Mouse (Mus musculus) kidney, adult 2 months (tissue): ENCODE data around the gene Fzd1. TPM values are rescaled to one million over a fixed set of nuclear protein-coding genes. Genes with fewer than 3 reads are reported as not detected.

Experiments used
- DNase-seq: peaks from one replicate; pipeline ENCODE4 v3.0.0; 2021
- H3K27ac ChIP-seq: fragments of 200-500 bp; 2 replicates; pipeline ENCODE4 v1.5.1; 2012; ENCODE audit warnings: low read depth, low read length, control low read depth, inconsistent platforms; ENCODE audit not compliant: insufficient read depth
- H3K27me3 ChIP-seq: fragments of 200-500 bp; replicated peaks from 2 replicates; pipeline ENCODE4 v1.6.1; 2012; ENCODE audit warnings: mild to moderate bottlenecking, moderate library complexity, low read length, inconsistent platforms; ENCODE audit not compliant: control insufficient read depth, insufficient read depth
- H3K36me3 ChIP-seq: fragments of 200-500 bp; 2 replicates; pipeline ENCODE4 v1.6.1; 2012; ENCODE audit warnings: mild to moderate bottlenecking, moderate library complexity, low read length, inconsistent platforms; ENCODE audit not compliant: control insufficient read depth, insufficient read depth
- H3K4me1 ChIP-seq: fragments of 200-500 bp; 2 replicates; pipeline ENCODE4 v1.6.1; 2011; ENCODE audit warnings: low read length; ENCODE audit not compliant: control insufficient read depth, insufficient read depth
- H3K4me3 ChIP-seq: fragments of 200-500 bp; 2 replicates; pipeline ENCODE4 v1.5.1; 2011; ENCODE audit warnings: mild to moderate bottlenecking, low read depth, low read length, control low read depth; ENCODE audit not compliant: insufficient read depth
- CTCF ChIP-seq: fragments of 200-500 bp; conservative IDR thresholded peaks from 2 replicates; pipeline ENCODE4 v1.5.1; 2011; ENCODE audit warnings: low read depth, mild to moderate bottlenecking, control low read depth, low read length, moderate library complexity, mixed read lengths; ENCODE audit not compliant: insufficient read depth, insufficient read length
- POLR2A ChIP-seq: fragments of 200-500 bp; IDR thresholded peaks from one replicate; pipeline ENCODE4 v1.6.1; 2011; ENCODE audit warnings: low read depth, low read length, control low read depth
- WGBS: fragments of 180-500 bp; shearing (Covaris S2); methylation state at CpG from one replicate; pipeline ENCODE4 v1.1.7; 2018; 5-methylcytosine and 5-hydroxymethylcytosine counted together
- polyA plus RNA-seq: library from polyadenylated mRNA; depleted of rRNA; stranded (reverse); fragments of >200 nt; gene quantifications from 2 replicates; pipeline ENCODE4 v1.2.3, GENCODE M21; 2012

The Fzd1 gene
- polyA plus RNA-seq, 1 experiment: 49.4 TPM

- H3K4me3 ChIP-seq: peak overlapping the region; percentile 19
- no peak for TF ChIP-seq POLR2A
- no peak for TF ChIP-seq CTCF
- peaks cover 3% of the 10 kb centered on the region; the same call in 1 of the 2 replicates for H3K4me1 ChIP-seq
- no peaks in the 10 kb centered on the region for H3K27me3 ChIP-seq
- H3K27ac ChIP-seq: no peak overlapping the region
- peak; percentile 64 for DNase-seq
- WGBS: 30% methylated on average over 9 of the region's 9 CpGs
- no peaks in the 10 kb centered on the region for H3K36me3 ChIP-seq
These were observed 3.0 kb downstream of the Fzd1 start for GRCm38 (mm10) chr5:4754701-4755281.

DNA sequence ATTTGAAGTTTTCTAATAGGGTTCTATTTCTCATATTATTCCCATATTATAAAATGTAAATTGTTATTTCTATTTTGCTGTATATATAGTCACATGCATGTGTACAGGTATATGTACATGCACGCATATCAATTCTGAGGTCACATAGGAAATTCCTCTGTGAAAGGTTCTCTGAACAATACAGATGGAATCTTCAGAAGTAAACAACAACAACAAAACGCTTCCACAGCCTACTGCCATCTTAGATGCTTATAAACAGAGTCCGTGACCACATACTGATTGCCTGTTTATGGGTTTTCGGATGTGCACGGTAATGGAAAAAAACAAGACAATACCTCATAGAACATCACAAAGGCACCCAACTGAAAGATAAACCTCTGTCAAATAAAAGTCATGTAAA lies 4.7 kb downstream of the Fzd1 start:
- no peak overlapping the region for H3K4me3 ChIP-seq
- H3K27ac ChIP-seq: no peak overlapping the region
- no peak for TF ChIP-seq POLR2A
- no peak for TF ChIP-seq CTCF
- H3K27me3 ChIP-seq: no peaks in the 10 kb centered on the region
- WGBS: 86% methylated on average over 5 of the region's 5 CpGs
- no peak for DNase-seq
- H3K4me1 ChIP-seq: peaks cover 3% of the 10 kb centered on the region; the same call in 1 of the 2 replicates
- H3K36me3 ChIP-seq: no peaks in the 10 kb centered on the region

GRCm38 (mm10) chr5:4742722-4743121 lies 15.1 kb downstream of the Fzd1 start:
- WGBS: 84% methylated on average over 4 of the region's 4 CpGs
- TF ChIP-seq POLR2A (no peak), CTCF (no peak)

GRCm38 (mm10) chr5:4737013-4737412 lies 20.8 kb downstream of the Fzd1 start:
- DNase-seq: peak; percentile 95
- no peak overlapping the region for H3K27ac ChIP-seq
- no peak overlapping the region for H3K4me3 ChIP-seq
- no peaks in the 10 kb centered on the region for H3K36me3 ChIP-seq
- WGBS: 27% methylated on average over 6 of the region's 6 CpGs
- TF ChIP-seq CTCF: no peak
- no peaks in the 10 kb centered on the region for H3K27me3 ChIP-seq
- H3K4me1 ChIP-seq: peaks cover 17% of the 10 kb centered on the region

More at GRCm38 (mm10) chr5:4742722-4743121, 15.1 kb downstream of the Fzd1 start:
- H3K4me3 ChIP-seq: no peak overlapping the region
- no peak for DNase-seq
- no peak overlapping the region for H3K27ac ChIP-seq
- no peaks in the 10 kb centered on the region for H3K27me3 ChIP-seq
- no peaks in the 10 kb centered on the region for H3K4me1 ChIP-seq
- no peaks in the 10 kb centered on the region for H3K36me3 ChIP-seq

DNA sequence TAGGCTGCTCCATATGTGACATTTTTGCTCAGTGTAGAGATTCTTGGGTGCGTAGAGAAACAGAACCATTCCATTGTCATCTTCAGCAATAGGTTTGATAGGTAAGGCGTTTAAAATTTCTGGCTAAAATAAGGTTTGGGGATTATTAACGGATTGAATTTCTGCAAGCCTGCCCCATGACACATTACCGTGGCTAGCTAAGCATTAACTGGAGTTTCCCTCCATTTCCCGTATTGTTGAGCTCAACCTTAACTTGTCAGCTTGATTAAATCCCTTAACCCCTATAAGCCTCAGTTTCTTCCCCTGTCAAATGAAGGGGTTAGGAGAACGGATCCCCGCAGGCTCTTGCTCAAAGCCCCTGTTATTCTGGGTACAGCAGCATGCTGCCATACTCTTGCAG lies 22.4 kb downstream of the Fzd1 start:
- no peaks in the 10 kb centered on the region for H3K27me3 ChIP-seq
- H3K4me3 ChIP-seq: no peak overlapping the region
- H3K4me1 ChIP-seq: peaks cover 17% of the 10 kb centered on the region
- peak; percentile 83 for DNase-seq
- H3K27ac ChIP-seq: peak overlapping the region; percentile 5
- TF ChIP-seq POLR2A (no peak), CTCF (no peak)
- H3K36me3 ChIP-seq: no peaks in the 10 kb centered on the region
- WGBS: 55% methylated on average over 7 of the region's 7 CpGs

DNA sequence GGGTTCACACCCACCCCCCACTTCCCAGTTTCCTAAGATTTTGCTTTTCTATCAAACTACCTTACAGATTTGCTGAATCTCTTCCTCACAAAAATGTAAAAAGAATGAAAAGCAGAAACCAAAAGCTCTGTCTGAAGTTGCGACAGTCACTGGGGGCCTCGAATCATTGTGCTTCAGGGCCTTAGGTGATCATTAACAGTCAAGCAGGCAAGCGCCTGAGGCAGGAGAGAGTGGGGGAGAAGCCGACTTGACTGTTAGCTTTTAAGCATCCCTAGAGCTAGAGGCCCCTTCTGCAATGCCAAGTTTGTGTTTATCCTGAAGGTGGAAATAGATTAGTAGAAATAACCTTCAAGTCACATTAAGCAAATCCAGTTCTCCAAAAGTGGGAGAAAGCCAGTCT lies 24.6 kb downstream of the Fzd1 start:
- Histone ChIP-seq H3K4me3 (no peak overlapping the region), H3K27me3 (no peaks in the 10 kb centered on the region), H3K4me1 (peaks cover 17% of the 10 kb centered on the region), H3K36me3 (no peaks in the 10 kb centered on the region), H3K27ac (no peak overlapping the region)
- TF ChIP-seq POLR2A (no peak), CTCF (no peak)
- 39% methylated on average over 4 of the region's 4 CpGs for WGBS
- DNase-seq: peak; percentile 67

DNA sequence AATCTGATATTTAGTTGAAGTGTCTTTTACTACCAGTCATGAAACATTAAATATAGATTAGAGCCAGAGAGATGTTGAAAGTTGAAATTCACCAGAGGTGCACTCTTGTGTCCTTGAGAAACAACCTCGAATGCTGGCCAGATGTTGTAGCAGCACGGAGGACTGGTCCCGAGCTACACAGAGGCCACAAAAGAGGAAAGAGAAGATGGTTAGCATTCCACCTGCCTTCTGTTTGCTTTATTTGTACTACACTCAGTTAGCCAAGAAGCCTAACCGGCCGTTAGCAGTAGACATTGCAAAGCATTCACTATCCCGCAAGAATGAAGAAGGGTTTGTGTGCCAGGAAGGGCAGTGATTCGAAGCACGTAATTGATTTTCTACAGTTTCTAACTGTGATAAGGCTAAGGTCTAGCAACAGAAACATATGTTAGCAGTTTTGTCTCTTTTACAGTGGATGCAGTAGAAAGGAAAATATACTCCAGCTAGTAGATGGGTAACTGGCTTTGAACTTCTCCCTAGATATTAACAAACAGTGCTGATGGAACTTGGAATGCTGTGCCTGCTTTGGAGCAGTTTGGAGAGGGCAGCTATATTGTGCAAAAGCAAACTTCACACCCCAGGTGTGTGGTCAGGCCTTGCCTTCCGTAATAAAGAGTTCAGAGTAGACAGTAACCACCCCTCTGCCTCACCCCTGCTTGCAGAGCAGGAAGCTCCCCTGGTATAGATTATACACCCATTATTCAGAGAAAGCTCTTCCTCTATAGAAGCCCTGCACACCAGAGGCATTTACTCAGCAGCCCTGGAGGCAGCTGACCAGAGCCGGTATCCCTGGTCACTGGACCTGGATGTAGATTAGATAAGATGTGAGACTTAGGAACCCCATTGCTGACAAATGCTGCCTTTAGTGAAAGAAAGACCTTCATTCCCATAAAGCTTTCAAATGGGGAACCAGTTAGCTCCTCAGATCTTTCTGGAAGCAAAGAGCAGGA lies 25.3 kb downstream of the Fzd1 start:
- WGBS: 46% methylated on average over 10 of the region's 10 CpGs
- no peaks in the 10 kb centered on the region for H3K36me3 ChIP-seq
- TF ChIP-seq POLR2A (no peak), CTCF (no peak)
- no peak overlapping the region; the same call in 1 of the 2 replicates for H3K27ac ChIP-seq
- H3K27me3 ChIP-seq: no peaks in the 10 kb centered on the region
- no peak overlapping the region for H3K4me3 ChIP-seq
- DNase-seq: peak; percentile 50
- peaks cover 17% of the 10 kb centered on the region for H3K4me1 ChIP-seq
